Mouse (Mus musculus) retina, embryonic 14.5 days (tissue): ENCODE measurements around the gene Sgpp1.

Source experiments
- DNase-seq: peaks from one replicate; pipeline ENCODE4 v3.0.0-alpha.2; 2015; ENCODE audit warnings: low spot score

Gene Sgpp1

DNA sequence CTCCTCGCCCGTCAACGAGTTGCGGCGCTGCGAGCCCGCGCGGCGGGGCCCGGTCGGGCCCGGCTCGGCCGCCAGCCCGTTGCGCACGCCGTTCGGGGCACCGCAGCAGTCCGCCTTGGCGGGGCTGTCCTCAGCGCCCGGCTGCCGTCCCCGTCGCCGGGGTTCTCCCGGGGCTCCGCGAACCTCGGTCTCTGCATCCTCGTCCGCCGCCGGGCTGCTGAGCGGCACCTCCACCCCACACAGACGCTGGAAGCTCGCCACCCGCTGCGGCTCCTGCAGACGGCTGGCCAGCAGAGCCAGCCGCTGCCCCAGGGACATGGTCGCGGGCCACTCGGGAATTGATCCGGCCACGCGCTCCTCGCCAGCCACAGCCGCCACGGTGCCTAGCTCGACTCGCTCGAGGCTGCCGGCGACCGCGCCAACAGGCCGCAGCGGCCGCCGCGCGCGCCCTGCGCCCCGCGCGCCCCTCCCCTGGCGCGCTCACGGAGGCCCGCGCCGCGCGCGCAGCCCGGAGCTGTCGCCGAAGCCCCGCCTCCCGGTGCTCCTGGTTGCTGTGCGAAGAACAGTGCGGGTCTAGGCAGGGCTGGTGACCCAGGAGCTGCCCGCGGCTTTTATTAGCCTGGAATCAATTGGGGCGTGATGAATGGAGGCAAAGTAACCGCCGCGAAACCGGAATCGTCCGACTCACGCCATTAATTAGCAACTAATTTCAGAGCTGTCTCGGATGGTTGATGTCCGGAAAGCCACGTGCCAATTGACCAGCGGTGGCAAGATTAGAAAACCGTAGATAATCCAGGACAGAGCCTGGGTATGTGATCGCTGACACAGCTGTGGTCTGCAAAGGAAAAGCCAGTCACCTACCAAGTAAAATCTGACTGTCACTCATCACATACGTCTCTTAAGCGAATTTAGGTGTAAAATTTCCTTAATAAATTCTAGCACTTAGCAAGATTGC, at the start of gene Sgpp1:
Sgpp1 (minus strand) TSS at position 484 of the 955 bp plus-strand sequence.
- peak; percentile 91 for DNase-seq

DNA sequence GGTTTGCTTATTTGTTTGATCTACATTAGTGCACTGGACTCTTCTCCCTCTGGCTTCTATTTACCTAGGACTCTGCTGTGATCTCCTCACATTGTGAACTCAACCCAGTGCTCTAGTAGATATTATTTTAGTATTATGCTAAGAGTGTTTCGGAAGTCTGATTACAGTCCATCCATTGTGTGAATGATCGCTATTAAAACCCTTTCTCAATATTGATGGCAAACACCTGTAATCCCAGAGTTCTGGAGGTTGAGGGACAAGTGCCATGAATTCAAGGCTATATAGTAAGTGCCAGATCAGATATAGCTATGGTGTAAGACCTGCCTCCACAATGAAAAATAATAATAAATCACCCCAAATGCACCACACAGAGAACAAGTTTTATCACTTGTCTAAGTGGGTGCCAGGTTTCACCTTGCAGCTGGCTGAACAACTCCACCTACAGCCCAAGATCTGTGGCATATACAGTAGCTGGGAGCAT, 48.8 kb upstream of the Sgpp1 start:
- DNase-seq: no peak

DNA sequence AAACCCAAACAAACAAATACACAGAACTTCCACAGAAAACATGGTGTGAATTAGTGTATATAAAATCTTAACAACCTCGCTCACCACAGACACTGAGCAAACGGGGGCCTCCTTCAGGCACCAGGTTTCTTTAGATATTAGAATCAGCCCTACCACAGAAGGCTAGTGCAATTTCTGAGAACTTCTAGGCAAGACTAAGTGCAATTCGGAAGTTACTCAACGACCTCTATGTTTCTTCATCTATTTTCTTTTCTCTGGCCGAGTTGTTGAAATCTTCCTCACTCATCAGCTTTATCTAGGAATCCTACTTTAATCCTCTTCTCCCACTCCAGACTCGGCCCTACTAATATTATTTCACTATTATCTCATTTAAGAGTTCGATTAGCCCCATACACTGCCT, 46.5 kb upstream of the Sgpp1 start:
- DNase-seq: no peak

DNA sequence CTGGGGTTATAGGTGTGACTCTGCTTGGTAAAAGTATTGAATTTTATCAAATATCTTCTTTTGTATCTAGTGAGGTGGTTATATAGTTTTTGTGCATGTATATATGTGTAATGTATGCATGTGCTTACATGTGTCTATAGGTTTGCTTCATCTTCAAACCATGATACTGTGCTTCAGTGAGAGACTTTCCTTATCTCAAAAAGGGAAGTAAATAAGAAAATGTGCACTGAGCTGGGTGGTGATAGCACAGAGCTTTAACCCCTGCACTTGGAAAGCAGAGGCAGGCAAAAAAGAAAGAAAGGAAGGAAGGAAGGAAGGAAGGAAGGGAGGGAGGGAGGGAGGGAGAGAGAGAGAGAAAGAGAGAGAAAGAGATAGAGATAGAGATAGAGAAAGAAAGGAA, 45.9 kb upstream of the Sgpp1 start:
- no peak for DNase-seq

DNA sequence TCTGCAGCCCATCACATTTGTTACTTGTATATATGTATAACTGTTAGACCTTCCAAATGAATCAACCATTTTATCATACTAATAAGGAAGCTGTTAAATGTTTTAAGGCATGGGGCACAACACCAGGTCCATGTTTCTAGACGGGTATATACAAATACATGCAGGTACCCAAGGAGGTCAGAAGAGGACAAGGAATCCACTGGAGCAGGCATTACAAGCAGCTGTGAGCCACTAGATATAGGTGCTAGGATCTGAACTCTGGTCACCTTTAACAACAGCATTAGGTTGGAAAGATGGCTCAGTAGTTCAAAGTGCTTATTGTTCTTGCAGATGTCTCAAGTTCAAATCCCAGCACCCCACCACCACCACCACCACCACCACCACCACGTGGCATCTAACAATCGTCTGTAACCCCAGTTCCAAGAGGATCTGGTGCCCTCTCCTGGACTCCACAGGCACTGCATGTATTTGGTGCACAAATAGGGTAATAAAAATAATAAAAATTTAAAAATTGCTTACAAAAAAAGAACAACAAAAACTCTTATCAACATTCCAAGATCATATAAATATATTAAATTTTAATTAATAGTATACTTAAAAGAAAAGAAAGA, 37.0 kb upstream of the Sgpp1 start:
- peak; percentile 70 for DNase-seq

DNA sequence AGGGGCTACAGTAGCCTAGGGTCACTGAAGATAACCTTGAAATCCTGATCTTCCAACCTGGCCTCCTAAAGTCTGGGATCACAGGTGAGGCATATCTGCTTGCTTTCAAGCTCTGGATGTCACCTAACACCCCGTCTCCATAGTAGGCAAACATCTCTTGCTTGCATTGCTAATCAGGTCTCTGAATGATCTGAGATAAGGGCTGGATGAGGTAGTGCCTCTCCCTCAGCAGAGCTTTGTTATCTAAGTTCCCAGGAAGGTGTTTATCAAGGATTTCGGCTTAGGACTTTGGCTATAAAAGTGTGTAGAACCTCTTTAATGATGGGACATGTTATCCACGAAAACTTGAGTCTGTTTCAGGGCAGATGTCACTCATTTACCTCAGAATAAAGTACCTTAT, 35.9 kb upstream of the Sgpp1 start:
- no peak for DNase-seq

DNA sequence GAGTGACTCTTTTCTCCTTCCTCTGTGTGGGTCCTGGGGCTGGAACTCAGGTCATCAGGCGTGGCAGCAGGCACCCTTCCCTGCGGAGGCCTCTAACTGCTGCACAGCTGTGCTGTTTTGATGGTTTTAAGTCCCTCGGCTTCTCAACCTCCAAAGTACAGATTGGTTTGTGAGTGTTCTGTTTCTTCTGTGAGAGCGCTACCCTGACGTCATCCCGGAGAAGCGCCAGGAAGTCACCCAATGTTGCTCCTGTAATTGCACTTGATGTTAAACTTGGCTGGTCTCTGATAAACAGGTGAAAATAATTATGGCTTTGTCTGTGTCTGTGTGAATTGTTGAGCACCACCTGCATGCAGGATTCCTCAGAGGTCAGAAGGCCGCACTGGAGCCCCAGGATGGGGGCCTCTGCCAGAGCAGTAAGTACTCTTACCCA, 31.4 kb upstream of the Sgpp1 start:
- no peak for DNase-seq

DNA sequence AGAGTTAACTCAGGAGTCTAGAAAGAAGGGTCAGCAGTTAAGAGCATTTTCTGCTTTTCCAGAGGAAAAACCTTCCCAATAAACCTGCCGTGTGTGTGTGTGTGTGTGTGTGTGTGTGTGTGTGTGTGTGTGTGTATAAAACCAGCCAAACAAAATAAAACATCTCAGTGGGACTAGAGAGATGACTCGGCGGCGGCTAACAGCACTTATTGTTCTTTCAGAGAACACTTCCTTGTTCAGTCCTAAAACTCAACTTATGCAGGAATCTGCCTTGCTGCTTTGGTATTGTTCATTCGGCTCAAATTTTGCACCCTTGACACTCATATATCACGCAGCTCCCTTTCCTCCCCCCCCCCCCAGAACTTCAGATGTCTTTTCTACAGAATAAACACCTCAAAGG, 30.9 kb upstream of the Sgpp1 start:
- no peak for DNase-seq

DNA sequence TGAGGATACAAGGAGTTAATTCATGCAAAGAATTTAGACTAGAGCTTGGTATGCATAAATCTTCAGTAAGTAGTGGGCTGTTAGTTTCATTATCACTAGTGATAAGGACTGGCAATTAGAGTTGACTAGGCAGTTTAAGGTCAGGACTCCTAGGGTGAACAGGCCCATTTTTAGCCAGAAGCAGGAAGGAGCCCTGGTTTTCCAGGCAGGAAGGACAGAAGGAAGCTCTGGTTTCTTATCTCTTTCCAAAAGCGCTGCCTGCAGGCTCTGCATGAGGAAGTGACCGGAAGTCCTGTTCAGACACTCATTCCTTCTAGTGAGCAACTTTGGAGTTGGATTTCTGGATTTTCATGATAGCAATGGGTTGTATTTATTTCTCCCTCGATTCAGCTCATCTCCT, 30.2 kb upstream of the Sgpp1 start:
- DNase-seq: no peak

DNA sequence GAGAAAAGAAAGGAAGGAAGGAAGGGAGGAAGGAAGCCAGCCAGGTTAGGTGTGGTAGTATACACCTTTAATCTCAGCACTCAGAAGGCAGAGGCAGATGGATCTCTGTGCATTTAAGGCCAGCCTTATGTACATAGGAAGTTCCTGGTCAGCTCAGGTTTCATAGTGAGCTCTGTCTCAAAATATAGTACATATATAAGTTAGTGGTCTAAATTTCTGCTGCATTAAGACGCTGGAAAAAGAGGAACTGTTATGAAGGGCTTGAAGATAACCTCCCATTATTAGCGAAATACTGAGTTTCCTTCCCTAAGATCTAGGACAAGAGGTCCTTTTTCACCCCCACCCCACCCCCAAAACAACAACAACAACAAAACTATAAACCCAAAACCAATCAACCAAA, 20.9 kb upstream of the Sgpp1 start:
- no peak for DNase-seq

DNA sequence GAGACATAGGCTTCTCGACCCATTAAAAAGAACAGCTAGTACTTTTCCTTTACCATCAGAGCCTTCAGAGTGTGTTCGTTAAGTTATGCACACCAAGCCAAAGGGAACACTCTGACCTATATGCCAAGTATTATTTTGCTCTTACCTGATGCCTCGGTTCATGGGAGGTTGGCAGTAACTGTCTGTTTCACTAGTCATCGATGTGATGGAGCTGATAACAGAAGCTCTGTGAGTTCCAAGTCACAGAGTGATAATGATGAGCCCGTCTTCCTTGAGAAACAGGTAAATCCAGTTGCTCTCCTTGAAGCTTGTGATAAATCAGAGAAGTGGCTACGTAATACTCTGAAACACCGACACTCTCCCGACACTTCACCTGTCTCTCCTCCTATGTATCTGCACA, 18.2 kb upstream of the Sgpp1 start:
- DNase-seq: no peak

DNA sequence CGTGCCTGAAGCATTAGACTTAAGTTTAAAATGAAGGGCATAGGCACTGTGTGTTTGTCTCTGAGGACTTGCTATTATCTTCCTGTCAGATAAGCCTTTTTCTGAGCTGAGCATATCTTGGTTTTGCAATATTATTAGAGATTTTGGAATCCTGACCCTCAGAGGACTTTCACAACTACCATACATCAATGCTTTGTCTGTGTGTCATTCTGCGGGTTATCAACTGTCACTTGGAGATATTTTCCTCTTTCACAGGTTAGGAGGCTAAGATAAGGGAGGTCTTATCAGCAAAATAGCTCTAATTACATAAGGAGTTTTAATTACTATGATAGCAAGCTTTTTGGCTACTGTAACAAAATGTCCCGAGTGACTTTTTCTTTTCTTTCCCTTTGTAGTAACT, 16.5 kb upstream of the Sgpp1 start:
- no peak for DNase-seq

DNA sequence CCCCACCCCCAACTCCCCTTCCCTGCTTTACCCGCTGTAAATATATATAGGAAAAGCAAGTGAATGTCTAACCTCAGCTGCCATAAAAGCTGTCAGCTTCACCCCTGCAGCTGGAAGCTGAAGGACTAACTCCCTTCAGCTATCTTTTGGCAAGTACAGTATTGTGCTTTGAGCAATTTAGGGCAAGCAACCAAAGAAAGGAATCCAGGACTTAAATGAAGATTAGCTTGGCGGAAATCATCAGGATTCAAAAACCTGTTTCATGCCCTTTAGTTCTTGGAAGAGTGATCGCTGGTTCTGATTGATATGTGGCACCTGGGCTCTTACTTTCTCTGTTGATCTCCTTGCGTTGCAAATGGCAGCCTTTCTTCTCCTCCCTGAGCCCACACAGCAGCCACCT, 13.0 kb upstream of the Sgpp1 start:
- DNase-seq: no peak

DNA sequence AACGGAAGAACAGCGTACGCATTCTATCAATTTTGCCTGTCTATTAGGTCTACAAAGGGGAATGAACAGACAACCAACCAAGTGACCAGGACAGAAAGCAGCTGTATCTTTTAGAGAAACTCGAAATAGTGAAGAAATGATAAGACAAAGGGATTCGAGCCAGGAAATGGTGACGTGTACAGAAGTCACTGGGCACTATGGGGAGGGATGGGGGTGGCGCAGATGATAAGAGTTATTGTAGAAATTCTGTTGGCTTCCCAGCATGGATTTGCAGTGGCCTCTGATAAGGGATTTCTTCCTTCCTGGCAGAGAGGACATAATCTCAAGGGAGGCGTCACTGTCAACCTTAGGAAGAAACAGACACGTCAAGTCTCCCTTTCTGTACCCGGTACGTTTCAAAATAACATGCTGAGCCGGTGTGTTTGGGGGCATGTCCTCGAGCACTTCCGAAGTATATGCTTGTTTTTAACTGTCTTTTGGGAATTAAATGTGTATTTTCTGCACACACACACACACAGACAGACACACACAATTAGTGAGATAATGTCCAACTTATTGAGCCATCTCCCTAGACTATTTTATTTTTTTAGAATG, 10.3 kb upstream of the Sgpp1 start:
- DNase-seq: no peak

DNA sequence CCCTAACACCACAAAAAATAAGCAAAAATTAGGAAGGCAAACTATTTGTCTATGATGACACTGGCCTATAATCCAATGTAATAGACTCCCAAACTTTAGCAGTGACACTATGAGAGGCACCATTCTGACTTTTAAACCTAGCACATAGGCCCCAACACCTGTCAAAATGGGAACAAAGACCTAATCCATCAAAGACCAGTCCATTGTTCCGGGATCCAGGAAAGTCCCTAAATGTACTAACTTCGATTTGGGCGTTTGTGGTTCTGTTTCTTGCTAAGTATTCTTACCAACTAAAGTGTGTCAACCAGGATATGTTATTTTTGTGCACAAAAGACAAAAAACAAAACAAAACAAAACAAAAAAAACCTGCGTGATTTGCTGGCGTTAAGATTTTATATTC, 6.6 kb upstream of the Sgpp1 start:
- DNase-seq: no peak

DNA sequence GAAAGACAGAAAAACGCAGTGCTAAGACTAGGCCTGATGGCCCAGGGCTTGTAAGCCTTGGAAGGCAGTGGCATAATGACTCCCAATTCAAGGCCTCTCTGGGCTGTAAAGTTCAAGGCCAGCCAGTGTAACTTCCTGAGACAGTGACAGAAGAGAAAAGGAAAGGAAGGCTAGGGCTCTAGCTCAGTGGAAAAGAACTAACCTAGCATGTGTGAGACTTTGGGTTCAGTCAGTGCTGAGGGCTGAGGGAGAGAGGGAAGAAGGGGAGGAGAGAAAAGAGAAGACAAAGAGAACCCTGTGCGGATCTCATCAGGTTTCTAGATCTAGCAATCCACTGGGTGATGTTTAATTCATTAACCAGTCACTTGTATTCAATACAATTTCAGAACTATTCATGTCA, 5.7 kb upstream of the Sgpp1 start:
- DNase-seq: no peak

DNA sequence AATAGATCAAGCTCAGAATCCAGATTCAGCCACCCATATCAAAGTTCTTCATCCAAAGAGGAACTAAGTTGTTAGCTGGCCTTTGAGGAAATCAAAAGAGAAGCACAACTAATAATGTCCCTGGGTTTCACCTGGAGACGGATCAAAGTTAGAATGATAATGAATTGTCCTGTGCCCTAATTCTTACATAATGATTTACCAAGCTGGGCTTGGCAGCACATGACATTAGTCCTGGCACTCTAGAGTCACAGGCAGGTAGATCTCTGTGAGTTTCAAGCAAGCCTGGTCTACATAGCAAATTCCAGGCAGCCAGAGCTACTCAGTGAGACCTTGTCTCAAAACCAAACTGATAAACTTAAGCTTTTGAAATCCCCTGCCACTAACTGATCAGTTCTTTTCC, 4.9 kb upstream of the Sgpp1 start:
- no peak for DNase-seq

DNA sequence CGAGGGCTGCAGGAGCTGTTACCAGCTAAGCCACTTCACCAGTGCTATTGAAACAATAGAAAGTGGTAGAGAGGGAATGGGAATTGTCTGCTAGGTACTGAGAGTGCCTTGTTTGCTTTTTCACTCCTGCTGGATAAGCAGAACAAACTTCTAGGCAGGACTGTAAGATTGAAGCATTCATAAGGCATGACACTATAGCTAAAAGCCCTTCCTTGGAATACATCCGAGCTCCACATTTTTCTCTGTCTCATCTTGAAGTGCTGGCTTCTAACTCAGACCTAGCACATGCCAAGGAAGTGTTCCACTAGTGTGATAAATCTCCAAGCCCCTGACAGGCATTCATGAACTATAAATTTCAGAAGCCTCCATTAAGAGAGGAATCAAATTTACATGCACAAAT, 4.1 kb upstream of the Sgpp1 start:
- DNase-seq: no peak

DNA sequence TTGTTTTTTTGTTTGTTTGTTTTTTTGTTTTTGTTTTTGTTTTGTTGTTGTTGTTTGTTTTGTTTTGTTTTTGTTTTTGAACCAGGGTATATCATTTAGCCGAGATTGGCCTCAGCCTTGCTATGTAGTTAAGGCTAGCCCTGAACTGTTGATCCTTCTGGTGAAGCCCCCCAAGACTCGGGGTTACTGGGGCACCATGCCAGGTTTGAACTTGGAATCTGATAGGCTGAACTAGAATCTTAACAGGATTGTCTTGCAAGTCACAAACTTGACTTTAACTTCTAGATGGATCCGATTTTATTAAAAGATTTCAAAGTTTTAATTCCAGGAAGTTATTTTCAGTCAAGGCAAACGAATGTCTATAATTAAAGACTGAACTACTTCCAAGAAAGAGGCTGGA, 767 bp upstream of the Sgpp1 start:
- DNase-seq: no peak

DNA sequence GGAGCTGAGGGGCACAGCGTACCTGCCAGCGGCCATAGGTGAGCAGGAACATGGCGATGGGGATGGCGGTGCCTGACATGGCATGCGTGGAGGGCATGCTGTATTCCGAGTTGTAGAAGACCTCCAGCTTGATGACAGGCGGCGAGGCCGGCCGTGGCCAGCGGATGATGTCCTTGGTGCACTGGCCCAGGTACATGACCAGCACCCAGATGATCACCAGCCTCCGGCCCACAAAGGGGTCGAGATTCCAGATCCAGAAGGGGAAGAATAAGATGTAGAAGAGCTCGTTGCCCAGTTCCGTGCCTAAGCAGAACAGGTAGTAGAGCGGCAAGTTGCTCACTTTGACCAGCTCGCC, 661 bp downstream of the Sgpp1 start:
- DNase-seq: peak; percentile 54

DNA sequence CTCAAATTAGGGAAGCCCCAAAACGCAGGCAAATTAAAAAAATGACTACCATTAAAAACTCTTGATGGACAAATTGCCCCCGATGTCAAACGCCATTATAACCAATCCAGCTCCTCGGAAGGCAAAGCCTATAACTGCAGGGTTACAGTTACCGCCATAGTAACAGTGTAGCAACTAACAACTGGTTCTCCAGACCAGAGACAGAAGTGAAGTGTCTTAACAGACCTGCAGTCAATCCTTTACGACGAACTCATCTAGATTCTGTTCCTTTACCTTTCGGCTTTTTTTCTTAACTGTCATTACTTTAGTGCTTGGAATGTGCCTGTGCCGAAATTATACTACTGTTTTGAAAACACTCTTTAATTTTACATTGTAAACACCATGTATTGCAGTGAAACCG, 1.4 kb downstream of the Sgpp1 start:
- peak; percentile 41 for DNase-seq

DNA sequence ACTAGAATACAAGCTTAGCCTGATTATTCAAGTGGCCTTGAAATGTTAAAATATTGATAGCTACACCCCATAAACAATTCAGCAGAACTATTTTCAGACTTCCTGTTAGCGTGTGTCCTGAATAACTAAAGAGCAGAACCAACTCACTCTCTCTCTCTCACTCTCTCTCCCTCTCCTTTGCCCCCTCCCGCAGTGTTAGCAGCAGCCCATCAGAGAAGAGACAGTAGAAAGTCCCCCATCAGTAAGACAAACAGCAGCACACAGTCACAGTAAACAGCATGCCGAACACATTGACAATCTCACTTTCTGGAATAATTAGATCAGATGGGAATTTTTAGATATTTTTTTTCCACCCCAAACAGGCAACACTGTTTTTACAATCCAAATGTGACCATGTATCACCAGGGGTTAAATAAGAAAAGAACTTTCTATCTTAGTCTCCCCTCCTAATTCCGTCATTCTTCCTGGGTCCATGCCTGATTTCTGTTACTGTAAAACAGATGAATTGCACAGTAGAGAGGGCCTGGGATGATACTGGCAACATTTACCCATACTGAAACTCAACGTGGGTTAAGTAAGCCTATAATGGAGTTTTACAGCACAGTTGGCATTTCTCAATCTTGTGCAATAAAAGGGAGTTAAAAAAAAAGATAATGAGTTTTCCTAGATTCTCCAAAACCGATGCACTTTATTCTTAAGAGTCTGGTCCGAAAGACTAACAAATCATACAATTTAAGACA, 2.0 kb downstream of the Sgpp1 start:
- DNase-seq: no peak
